Mouse (Mus musculus) lung, postnatal 4 days (tissue): ENCODE results near the gene Slc38a11.

Experiments
- DNase-seq, 2 experiments: peaks; one replicate each; pipeline ENCODE4 v3.0.0; 2021

Slc38a11 gene

DNA sequence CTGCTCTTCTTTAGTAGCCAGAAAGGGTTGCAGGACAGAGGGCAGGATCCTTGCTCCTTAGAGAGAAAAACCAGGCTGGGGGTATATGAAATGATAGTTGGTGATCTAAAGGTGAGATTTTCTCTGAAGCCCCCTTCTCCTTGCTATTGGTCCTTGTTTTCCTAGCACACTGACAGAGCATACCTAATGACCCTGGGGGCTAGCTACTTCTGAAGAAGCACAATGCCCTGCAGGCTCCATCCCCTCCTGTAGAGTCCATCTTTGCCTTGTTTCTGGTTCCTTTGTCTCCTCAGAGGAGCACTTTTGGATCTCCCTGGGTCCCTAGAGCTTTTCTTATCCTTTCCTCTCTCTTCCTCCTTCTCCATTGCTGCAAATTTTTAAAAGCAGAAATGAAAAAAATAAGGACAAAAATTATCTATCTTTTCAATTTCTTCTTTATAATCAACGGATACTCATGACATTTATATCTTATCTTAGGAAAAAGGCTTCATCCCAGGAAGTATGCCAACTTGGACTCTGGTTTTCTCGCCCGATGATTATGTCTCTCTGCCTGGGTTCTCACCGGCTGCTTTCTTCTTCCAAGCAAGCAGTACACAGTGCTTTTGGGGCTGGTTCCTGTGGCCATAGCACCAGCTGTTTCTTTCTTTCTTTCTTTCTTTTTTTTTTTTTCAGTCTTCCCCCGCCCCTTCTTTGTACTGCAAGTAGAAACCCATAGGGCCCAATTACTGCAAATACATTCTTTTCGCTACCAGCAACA is 41.7 kb downstream of the Slc38a11 start:
- no peak for DNase-seq

GRCm38 (mm10) chr2:65320975-65321374 is 42.9 kb downstream of the Slc38a11 start:
- no peak for DNase-seq

DNA sequence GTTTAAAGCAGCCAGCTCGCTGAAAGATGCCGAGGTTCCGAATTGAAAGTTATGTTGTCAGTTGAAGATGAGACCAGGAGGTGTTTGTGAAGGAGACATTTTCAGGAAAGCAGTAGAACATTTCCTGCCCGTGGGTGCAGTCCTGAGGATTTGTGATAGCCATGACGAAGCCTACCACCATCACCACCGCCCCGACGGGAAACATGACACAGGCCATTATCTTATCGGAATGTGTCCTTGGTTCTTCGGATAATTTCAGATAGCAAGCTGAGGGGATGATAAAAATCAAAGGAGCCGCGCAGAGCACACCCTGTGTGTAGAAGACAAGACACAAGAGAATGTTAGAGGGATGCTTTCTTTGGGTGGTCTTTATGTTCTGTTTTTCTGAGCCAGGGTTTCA is 47.1 kb downstream of the Slc38a11 start:
- no peak for DNase-seq

DNA sequence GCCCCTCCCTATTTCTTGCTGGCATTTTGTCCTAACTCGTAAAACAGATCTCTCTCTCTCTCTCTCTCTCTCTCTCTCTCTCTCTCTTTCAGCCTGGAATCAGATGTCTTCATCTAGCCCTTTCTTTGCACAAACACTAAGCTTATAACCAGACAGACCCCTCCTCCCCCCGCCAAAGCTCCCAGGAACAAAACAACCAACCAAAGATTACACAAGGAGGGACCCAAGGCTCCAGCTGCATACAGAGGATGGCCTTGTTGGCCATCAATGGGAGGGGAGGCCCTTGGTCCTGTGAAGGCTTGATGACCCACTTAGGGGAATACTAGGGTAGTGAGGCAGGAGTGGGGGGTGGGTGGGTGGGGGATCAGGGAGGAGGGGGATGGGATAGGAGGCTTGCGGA is 52.6 kb downstream of the Slc38a11 start:
- DNase-seq, result no peak

GRCm38 (mm10) chr2:65296541-65296940 is 67.3 kb downstream of the Slc38a11 start:
- DNase-seq, result no peak

DNA sequence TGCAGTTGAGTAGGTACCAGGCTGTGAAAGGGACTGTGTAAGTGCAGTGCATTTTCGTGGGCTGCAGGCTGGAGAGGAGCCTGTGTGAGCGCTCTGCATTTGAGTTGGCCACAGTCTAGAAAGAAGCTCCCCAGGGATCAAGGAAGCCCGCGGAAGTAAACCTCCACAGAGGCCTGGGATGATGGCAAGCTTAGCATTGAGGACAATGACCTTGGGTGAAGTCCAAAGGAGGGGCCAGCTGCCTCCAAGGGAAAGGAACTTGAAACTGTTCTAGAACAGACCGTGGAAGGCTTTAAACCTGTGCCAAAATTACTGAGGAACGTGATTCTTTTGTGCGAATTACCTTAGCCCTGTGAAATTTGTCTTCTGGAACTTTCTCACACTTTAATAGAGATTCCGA is 69.7 kb downstream of the Slc38a11 start:
- DNase-seq, result peak; percentile 7 to 29

GRCm38 (mm10) chr2:65293411-65293810 is 70.4 kb downstream of the Slc38a11 start:
- DNase-seq, result no peak

- no peak for DNase-seq
Measured at GRCm38 (mm10) chr2:65289721-65290120, 74.1 kb downstream of the Slc38a11 start.

DNA sequence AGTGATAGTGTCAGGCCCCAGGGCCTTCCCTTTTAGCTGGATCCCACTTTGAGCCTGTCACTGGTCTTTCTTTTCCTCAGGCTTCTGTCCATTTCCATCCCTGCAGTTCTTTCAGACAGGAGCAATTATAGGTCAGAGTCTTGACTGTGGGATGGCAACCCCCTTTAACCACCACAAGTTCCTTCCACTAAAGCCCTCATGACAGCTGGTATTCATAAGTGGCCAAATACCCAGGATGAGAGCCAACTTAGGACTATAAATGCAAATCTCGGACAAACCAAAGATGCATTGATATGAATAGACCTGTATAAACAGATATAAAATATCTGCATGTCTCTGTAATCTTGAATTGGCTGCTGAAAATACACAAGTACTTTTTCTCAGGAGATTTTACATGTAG is 75.1 kb downstream of the Slc38a11 start:
- no peak for DNase-seq

- DNase-seq, result peak in 1 of 2 experiments; percentile 6
Measured at GRCm38 (mm10) chr2:65285380-65285779, 78.5 kb downstream of the Slc38a11 start.

DNA sequence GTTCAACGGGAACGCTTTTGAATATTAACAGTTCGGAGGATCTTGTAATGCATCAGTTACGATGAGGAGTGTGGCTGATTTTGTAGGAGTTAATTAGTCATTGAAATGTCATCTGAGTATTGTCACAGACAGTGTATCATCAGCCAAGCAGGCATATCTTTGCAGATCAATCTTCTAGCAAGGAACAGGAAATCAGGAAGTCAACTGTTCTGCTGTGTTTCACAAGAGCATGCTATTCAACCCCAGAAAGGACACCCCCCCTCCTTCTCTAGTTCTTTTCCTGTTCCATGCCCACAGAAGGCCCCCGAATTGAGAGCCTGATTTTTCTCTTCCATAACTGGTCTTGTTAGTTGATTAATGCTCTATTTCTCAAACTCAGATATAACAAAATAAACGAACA is 80.9 kb downstream of the Slc38a11 start:
- no peak for DNase-seq

DNA sequence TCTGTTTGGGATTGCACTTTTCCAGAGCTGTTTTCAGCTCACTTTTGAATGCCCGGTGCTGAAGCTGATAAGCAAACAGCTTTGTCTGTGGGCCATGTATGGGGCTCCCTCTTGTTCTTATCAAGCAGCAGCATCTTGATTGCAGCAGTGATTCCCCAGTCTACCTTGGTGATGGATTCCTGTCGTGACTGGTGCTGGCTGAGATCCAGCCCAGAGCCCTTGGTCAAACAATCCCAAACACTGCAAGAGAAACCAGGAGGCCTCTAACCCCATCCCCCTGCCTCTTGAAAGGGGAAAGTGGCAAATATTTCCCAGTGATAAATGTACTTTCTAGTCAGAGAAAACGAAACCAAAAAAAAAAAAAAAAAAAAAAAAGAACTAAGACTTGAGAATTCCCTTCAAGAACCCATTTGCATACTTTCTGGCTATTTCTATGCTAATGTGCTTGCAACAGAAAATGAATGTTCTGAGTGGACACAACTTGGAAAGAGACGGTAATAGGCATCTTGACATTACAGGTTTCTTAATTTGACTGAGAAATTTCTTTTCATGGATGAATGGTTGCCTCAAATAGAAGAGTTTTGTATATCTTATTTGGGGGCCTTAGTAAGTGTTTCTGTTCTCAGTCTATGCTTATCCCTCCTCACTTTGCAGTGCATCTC is 84.7 kb downstream of the Slc38a11 start:
- DNase-seq, result peak; percentile 9 to 31

DNA sequence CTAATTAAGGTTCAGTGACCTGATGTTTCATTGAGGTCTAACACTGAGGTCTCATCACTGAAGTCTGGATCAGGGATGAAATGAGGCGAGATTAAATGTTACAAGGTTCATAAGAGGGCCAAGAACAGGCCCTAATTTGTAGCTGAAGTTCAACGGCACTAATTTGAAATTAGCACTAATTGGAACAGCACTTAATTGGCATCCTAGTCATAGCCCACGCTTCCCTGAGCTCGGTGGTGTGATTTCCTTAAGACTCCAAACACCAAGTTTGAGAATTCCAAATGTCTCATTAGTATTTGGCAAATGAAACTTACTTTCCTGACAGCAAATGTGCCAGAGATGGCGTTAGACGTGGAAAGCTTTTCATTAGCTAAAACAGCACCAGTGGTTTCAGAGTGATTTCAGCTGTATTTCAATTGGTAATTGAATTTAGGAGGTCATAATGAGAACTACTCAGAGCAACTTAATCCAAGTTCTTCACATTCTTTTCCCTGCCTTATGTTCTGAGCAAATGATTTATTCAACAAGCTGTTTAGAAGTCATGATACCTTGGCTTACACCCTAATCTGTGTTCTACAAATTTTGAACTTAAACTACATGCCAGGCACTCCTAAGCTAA is 88.3 kb downstream of the Slc38a11 start:
- DNase-seq, result no peak

- DNase-seq, result no peak
Measured at GRCm38 (mm10) chr2:65273910-65274309, 89.9 kb downstream of the Slc38a11 start.

GRCm38 (mm10) chr2:65268731-65269130 is 95.1 kb downstream of the Slc38a11 start:
- DNase-seq, result no peak

- no peak for DNase-seq
Measured at GRCm38 (mm10) chr2:65267834-65268233, 96.0 kb downstream of the Slc38a11 start.

- DNase-seq, result peak in 1 of 2 experiments; percentile 37
Measured at GRCm38 (mm10) chr2:65266576-65267299, 97.1 kb downstream of the Slc38a11 start.
